Mouse (Mus musculus): ENCODE results near the gene Cast. TPM values are rescaled to one million over a fixed set of nuclear protein-coding genes. Genes with fewer than 3 reads are reported as not detected.

Cast gene
- total and polyA plus RNA-seq, 3 experiments = 18.9 to 115 (median 102) TPM

DNA sequence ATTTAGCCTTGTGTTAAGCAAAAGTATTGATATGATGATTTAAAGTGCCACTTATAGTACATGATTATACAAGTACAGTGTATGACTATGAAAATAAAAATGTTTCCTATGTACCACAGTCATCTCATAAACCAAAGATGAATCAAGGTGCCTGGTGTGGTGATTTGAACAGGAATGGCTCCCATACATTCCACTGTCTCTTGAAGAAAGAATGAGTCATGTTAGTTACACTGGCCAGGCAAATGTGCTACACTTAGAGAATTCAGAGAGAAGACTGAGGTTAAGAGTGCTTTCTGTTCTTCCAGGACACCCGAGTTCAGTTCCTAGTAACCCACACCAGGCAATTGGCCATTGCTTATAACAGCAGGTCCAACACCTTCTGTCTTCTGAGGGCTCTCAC lies 36.5 kb downstream of the Cast start:
- Histone ChIP-seq H3K36me3 (ENCODE audit: control insufficient read depth, insufficient read depth, low read length) (peaks cover 5% of the 10 kb centered on the region), H3K4me3 (no peak overlapping the region), H3K9ac (ENCODE audit: low read depth, low read length) (no peak overlapping the region), H3K4me1 (ENCODE audit: control insufficient read depth, insufficient read depth, low read length) (peaks cover 1% of the 10 kb centered on the region; the same call in 1 of the 2 replicates), H3K79me2 (replicated peaks; ENCODE audit: control insufficient read depth, insufficient read depth, low read length) (peaks cover 2% of the 10 kb centered on the region; the same call in 1 of the 2 replicates), H3K27me3 (ENCODE audit: control insufficient read depth, insufficient read depth, low read length) (no peaks in the 10 kb centered on the region), H3K27ac (no peak overlapping the region)
- TF ChIP-seq CTCF (IDR thresholded peaks at IDR 0.05) = no peak
- no peak for TF ChIP-seq EP300 (IDR thresholded peaks at IDR 0.05; ENCODE audit: insufficient read depth, low read depth, low read length)
- TF ChIP-seq POLR2A (IDR thresholded peaks at IDR 0.05; ENCODE audit: insufficient read depth, low read depth, low read length) = no peak
- WGBS = 50% methylated on average over 1 of the region's 1 CpGs
- intact Hi-C loops (cut with DNase I) = no loop called here
- no peak for DNase-seq

- under 1% methylated on average over 21 of the region's 21 CpGs for WGBS
- TF ChIP-seq CTCF (IDR thresholded peaks at IDR 0.05) (peak; percentile 81), EP300 (IDR thresholded peaks at IDR 0.05; ENCODE audit: insufficient read depth, low read depth, low read length) (peak; percentile 73; the same call in 1 of the 2 replicates), POLR2A (IDR thresholded peaks at IDR 0.05; ENCODE audit: insufficient read depth, low read depth, low read length) (peak; percentile 85)
- intact Hi-C loops (cut with DNase I) = loop anchor here (1.0 to 2.0 kb wide), 2 partner anchors 38 to 132 kb away; partner anchors contain the start of genes Cast and Erap1
These were observed 38.1 kb downstream of the Cast start for GRCm38 (mm10) chr13:74770480-74770879.

DNA sequence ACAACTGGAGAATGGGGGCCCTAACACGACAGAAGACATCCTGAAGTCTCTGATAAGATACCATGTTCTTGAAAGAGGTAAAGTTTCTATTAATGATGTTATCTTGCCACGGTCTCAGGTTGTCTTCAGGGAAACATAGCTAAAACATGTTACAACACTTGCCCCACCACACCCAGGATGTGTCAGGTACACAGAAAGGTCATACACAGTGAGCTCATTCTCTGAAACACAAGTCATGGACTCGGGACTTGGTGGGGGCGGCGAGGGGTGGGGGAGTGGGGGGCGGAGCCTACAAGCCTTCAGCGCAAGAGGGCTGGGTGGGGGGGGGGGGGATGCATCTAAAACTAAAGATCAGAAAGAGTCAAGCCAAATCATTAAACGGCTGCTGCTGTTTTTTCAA lies 38.7 kb downstream of the Cast start:
- WGBS = 4% methylated on average over 8 of the region's 8 CpGs
- peak in 1 of 2 experiments; percentile 4 for DNase-seq
- intact Hi-C loops (cut with DNase I) = loop anchor here (1.0 to 2.0 kb wide), 2 partner anchors 38 to 131 kb away; partner anchors contain the start of genes Cast and Erap1

More at GRCm38 (mm10) chr13:74770480-74770879, 38.1 kb downstream of the Cast start:
- peak overlapping the region; percentile 59 for H3K4me3 ChIP-seq
- peaks cover 7% of the 10 kb centered on the region for H3K36me3 ChIP-seq (ENCODE audit: control insufficient read depth, insufficient read depth, low read length)
- H3K27me3 ChIP-seq (ENCODE audit: control insufficient read depth, insufficient read depth, low read length) = no peaks in the 10 kb centered on the region
- peaks cover 1% of the 10 kb centered on the region; the same call in 1 of the 2 replicates for H3K4me1 ChIP-seq (ENCODE audit: control insufficient read depth, insufficient read depth, low read length)
- peak; percentile 90 to 93 for DNase-seq
- peak overlapping the region; percentile 88 for H3K27ac ChIP-seq
- H3K9ac ChIP-seq (ENCODE audit: low read depth, low read length) = peak overlapping the region; percentile 60
- H3K79me2 ChIP-seq (replicated peaks; ENCODE audit: control insufficient read depth, insufficient read depth, low read length) = peaks cover 2% of the 10 kb centered on the region; the same call in 1 of the 2 replicates

GRCm38 (mm10) chr13:74767186-74767585 lies 41.4 kb downstream of the Cast start:
- Histone ChIP-seq H3K4me1 (ENCODE audit: control insufficient read depth, insufficient read depth, low read length) (peaks cover 1% of the 10 kb centered on the region), H3K27me3 (ENCODE audit: control insufficient read depth, insufficient read depth, low read length) (no peaks in the 10 kb centered on the region), H3K4me3 (no peak overlapping the region), H3K9ac (ENCODE audit: low read depth, low read length) (no peak overlapping the region; the same call in 1 of the 2 replicates), H3K79me2 (replicated peaks; ENCODE audit: control insufficient read depth, insufficient read depth, low read length) (peaks cover 2% of the 10 kb centered on the region; the same call in 1 of the 2 replicates), H3K27ac (no peak overlapping the region), H3K36me3 (ENCODE audit: control insufficient read depth, insufficient read depth, low read length) (peaks cover 15% of the 10 kb centered on the region)
- DNase-seq = no peak
- intact Hi-C loops (cut with DNase I) = no loop called here
- WGBS = 65% methylated on average over 2 of the region's 2 CpGs
- no peak for TF ChIP-seq EP300 (IDR thresholded peaks at IDR 0.05; ENCODE audit: insufficient read depth, low read depth, low read length)
- no peak for TF ChIP-seq POLR2A (IDR thresholded peaks at IDR 0.05; ENCODE audit: insufficient read depth, low read depth, low read length)
- TF ChIP-seq CTCF (IDR thresholded peaks at IDR 0.05) = no peak

More for the DNA sequence above, 38.7 kb downstream of the Cast start:
- Histone ChIP-seq H3K9ac (ENCODE audit: low read depth, low read length) (no peak overlapping the region), H3K4me3 (peak overlapping the region; percentile 59), H3K79me2 (replicated peaks; ENCODE audit: control insufficient read depth, insufficient read depth, low read length) (peaks cover 2% of the 10 kb centered on the region; the same call in 1 of the 2 replicates), H3K36me3 (ENCODE audit: control insufficient read depth, insufficient read depth, low read length) (peaks cover 9% of the 10 kb centered on the region), H3K4me1 (ENCODE audit: control insufficient read depth, insufficient read depth, low read length) (peaks cover 1% of the 10 kb centered on the region; the same call in 1 of the 2 replicates), H3K27ac (peak overlapping the region; percentile 88), H3K27me3 (ENCODE audit: control insufficient read depth, insufficient read depth, low read length) (no peaks in the 10 kb centered on the region)
- TF ChIP-seq POLR2A (IDR thresholded peaks at IDR 0.05; ENCODE audit: insufficient read depth, low read depth, low read length) = no peak
- no peak for TF ChIP-seq EP300 (IDR thresholded peaks at IDR 0.05; ENCODE audit: insufficient read depth, low read depth, low read length)
- no peak for TF ChIP-seq CTCF (IDR thresholded peaks at IDR 0.05)

- H3K79me2 ChIP-seq (replicated peaks; ENCODE audit: control insufficient read depth, insufficient read depth, low read length) = no peaks in the 10 kb centered on the region; the same call in none of the 2 replicates
- peaks cover 12% of the 10 kb centered on the region for H3K36me3 ChIP-seq (ENCODE audit: control insufficient read depth, insufficient read depth, low read length)
- H3K4me3 ChIP-seq = no peak overlapping the region
- intact Hi-C loops (cut with DNase I) = no loop called here
- no peak overlapping the region for H3K27ac ChIP-seq
- H3K27me3 ChIP-seq (ENCODE audit: control insufficient read depth, insufficient read depth, low read length) = no peaks in the 10 kb centered on the region
- WGBS = 46% methylated on average over 1 of the region's 1 CpGs
- TF ChIP-seq CTCF (IDR thresholded peaks at IDR 0.05) (no peak), POLR2A (IDR thresholded peaks at IDR 0.05; ENCODE audit: insufficient read depth, low read depth, low read length) (no peak), EP300 (IDR thresholded peaks at IDR 0.05; ENCODE audit: insufficient read depth, low read depth, low read length) (no peak)
- no peak for DNase-seq
- no peak overlapping the region for H3K9ac ChIP-seq (ENCODE audit: low read depth, low read length)
- H3K4me1 ChIP-seq (ENCODE audit: control insufficient read depth, insufficient read depth, low read length) = no peaks in the 10 kb centered on the region; the same call in 1 of the 2 replicates
These were observed 45.9 kb downstream of the Cast start for GRCm38 (mm10) chr13:74762741-74763140.

DNA sequence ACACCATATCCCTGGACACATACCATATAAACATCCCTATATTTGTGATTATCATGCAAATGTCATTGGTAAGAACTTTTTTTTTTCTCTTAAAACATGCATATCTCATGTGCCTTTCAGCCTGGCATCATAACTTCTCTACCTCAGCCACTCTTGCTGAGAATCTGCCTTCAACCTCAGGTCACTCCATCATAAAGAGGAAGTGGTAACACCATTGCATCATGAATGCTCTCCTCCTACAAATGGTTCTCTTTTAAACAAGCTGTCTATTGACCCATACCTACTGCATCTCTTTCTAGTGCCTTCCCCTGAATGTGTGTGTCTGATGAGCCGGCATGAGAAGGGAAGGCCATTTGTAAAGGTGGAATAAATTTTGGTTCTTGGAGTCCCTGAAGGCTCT lies 49.5 kb downstream of the Cast start:
- Histone ChIP-seq H3K36me3 (ENCODE audit: control insufficient read depth, insufficient read depth, low read length) (peaks cover 3% of the 10 kb centered on the region; the same call in 1 of the 2 replicates), H3K4me3 (no peak overlapping the region), H3K79me2 (replicated peaks; ENCODE audit: control insufficient read depth, insufficient read depth, low read length) (no peaks in the 10 kb centered on the region; the same call in none of the 2 replicates), H3K27me3 (ENCODE audit: control insufficient read depth, insufficient read depth, low read length) (no peaks in the 10 kb centered on the region), H3K9ac (ENCODE audit: low read depth, low read length) (no peak overlapping the region), H3K4me1 (ENCODE audit: control insufficient read depth, insufficient read depth, low read length) (no peaks in the 10 kb centered on the region), H3K27ac (no peak overlapping the region)
- TF ChIP-seq EP300 (IDR thresholded peaks at IDR 0.05; ENCODE audit: insufficient read depth, low read depth, low read length) = no peak
- no peak for TF ChIP-seq CTCF (IDR thresholded peaks at IDR 0.05)
- no peak for TF ChIP-seq POLR2A (IDR thresholded peaks at IDR 0.05; ENCODE audit: insufficient read depth, low read depth, low read length)
- intact Hi-C loops (cut with DNase I) = no loop called here
- DNase-seq = no peak
- 96% methylated on average over 1 of the region's 1 CpGs for WGBS

Measured in heart, adult 2 months (tissue).